Mouse (Mus musculus) neural tube, embryonic 13.5 days (tissue): ENCODE results near the gene Kat2a. TPM values are rescaled to one million over a fixed set of nuclear protein-coding genes. Genes with fewer than 3 reads are reported as not detected.

Source experiments
- ATAC-seq: fragments of 200-750 bp; cut with Nextera tagmentation; 2 replicates; pipeline ENCODE4 v1.8.0; 2017; ENCODE audit warnings: low read depth, mild to moderate bottlenecking, moderate TSS enrichment, moderate library complexity
- H3K27ac ChIP-seq: fragments of 300-500 bp; sonication (generic); replicated peaks from 2 replicates; pipeline ENCODE4 v1.5.1; 2015; ENCODE audit warnings: moderate library complexity, mild to moderate bottlenecking, inconsistent platforms
- H3K27me3 ChIP-seq: fragments of 300-500 bp; sonication (generic); 2 replicates; pipeline ENCODE4 v1.6.1; 2015; ENCODE audit warnings: mild to moderate bottlenecking, inconsistent platforms
- H3K36me3 ChIP-seq: fragments of 300-500 bp; sonication (generic); 2 replicates; pipeline ENCODE4 v1.6.1; 2015; ENCODE audit warnings: mild to moderate bottlenecking, inconsistent platforms
- H3K4me1 ChIP-seq: fragments of 300-500 bp; sonication (generic); replicated peaks from 2 replicates; pipeline ENCODE4 v1.6.1; 2015; ENCODE audit warnings: inconsistent platforms
- H3K4me2 ChIP-seq: fragments of 300-500 bp; sonication (generic); 2 replicates; pipeline ENCODE4 v1.6.1; 2015; ENCODE audit warnings: inconsistent platforms, mild to moderate bottlenecking, moderate library complexity
- H3K4me3 ChIP-seq: fragments of 300-500 bp; sonication (generic); 2 replicates; pipeline ENCODE4 v1.5.1; 2015; ENCODE audit warnings: mild to moderate bottlenecking, inconsistent platforms
- H3K9ac ChIP-seq: fragments of 300-500 bp; sonication (generic); 2 replicates; pipeline ENCODE4 v1.6.1; 2015; ENCODE audit warnings: moderate library complexity, mild to moderate bottlenecking, inconsistent platforms
- H3K9me3 ChIP-seq: fragments of 300-500 bp; sonication (generic); 2 replicates; pipeline ENCODE4 v1.6.1; 2016; ENCODE audit warnings: inconsistent platforms
- WGBS: fragments of 180-500 bp; shearing (Covaris S2); methylation state at CpG from one replicate; pipeline ENCODE4 v1.1.7; 2015; 5-methylcytosine and 5-hydroxymethylcytosine counted together
- polyA plus RNA-seq: library from polyadenylated mRNA; unstranded; fragments of >200 nt; fragmentation: Nextera tagmentation; extraction: Ambion mirVana; gene quantifications from 2 replicates; pipeline ENCODE4 v1.2.1, GENCODE M21; 2015

Gene Kat2a
- polyA plus RNA-seq, 1 experiment from 2014 or later: 54.7 TPM

DNA sequence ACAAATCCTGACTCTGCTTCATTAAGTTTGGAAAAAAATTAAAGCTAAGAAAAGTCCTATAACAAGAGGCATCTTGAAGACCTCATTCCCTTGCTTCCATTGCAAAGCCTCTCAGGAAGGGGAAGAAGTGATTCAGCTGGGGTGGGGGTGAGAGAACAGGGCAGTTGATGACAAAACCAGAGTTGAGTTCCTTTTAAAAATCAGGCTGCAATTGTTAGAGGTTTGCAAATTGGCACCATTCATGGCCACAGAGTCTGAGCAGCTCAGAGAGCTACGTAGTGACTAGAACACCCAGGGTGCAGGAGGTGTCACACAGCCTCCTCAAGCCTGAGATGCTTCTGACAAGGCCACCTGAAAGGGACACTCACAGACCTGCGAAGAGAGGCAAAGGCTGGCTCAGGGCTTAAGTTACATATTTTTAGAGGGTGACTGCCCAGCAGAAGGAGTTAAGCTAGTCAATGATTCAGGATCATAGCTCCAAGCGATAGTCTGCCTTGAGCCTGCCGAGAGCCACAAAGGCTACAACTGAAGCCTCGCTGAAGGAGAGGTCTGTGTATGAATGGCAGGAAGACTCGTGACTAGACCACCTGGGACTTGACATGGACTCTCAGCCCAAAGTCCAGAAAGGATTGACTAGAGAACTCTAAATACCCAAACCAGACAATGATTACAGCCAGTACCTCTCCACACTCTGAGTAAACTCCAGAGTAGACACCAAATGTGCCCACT lies 18.4 kb upstream of the Kat2a start:
- WGBS: 93% methylated on average over 6 of the region's 6 CpGs
- H3K4me2 ChIP-seq: no peak overlapping the region

DNA sequence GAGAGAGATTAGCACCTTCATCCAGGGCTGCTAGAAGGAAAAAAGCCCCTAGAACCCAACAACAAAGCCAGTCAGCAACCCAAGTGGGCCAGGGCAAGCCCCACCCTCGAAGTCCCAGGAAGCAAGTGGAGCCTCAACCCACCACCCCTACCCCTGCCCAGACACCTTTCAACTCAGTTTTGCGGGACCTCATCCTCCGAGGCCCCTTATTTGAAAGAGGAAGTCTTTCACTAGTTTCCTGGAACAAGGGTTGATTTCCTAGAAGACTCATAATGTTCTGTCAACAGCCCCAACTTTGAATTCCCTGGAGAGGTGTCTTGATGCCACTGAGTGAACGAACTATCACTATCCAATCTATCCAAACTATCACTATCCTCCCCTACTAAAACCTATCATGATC lies 17.7 kb upstream of the Kat2a start:
- WGBS: 97% methylated on average over 4 of the region's 4 CpGs
- Histone ChIP-seq H3K36me3 (peaks cover 35% of the 10 kb centered on the region), H3K9ac (no peak overlapping the region), H3K9me3 (no peaks in the 10 kb centered on the region), H3K27ac (no peak overlapping the region), H3K4me3 (no peak overlapping the region), H3K4me1 (peaks cover 5% of the 10 kb centered on the region; the same call in 1 of the 2 replicates), H3K27me3 (no peaks in the 10 kb centered on the region), H3K4me2 (no peak overlapping the region)
- ATAC-seq: no peak

More for the DNA sequence above, 18.4 kb upstream of the Kat2a start:
- no peak overlapping the region for H3K27ac ChIP-seq
- peaks cover 35% of the 10 kb centered on the region for H3K36me3 ChIP-seq
- H3K4me1 ChIP-seq: peaks cover 1% of the 10 kb centered on the region
- H3K9ac ChIP-seq: no peak overlapping the region
- no peaks in the 10 kb centered on the region for H3K27me3 ChIP-seq
- H3K4me3 ChIP-seq: no peak overlapping the region
- H3K9me3 ChIP-seq: no peaks in the 10 kb centered on the region
- no peak for ATAC-seq

GRCm38 (mm10) chr11:100728601-100729000 lies 16.3 kb upstream of the Kat2a start:
- no peak for ATAC-seq
- Histone ChIP-seq H3K4me3 (no peak overlapping the region), H3K27me3 (no peaks in the 10 kb centered on the region), H3K27ac (no peak overlapping the region), H3K4me1 (peaks cover 11% of the 10 kb centered on the region; the same call in 1 of the 2 replicates), H3K9me3 (no peaks in the 10 kb centered on the region), H3K9ac (no peak overlapping the region), H3K4me2 (no peak overlapping the region), H3K36me3 (peaks cover 35% of the 10 kb centered on the region)
- 84% methylated on average over 6 of the region's 6 CpGs for WGBS

GRCm38 (mm10) chr11:100727201-100727600 lies 14.9 kb upstream of the Kat2a start:
- no peak for ATAC-seq
- Histone ChIP-seq H3K4me1 (peaks cover 18% of the 10 kb centered on the region), H3K4me3 (no peak overlapping the region), H3K27ac (no peak overlapping the region), H3K36me3 (peaks cover 24% of the 10 kb centered on the region), H3K27me3 (no peaks in the 10 kb centered on the region), H3K9ac (no peak overlapping the region), H3K9me3 (no peaks in the 10 kb centered on the region), H3K4me2 (no peak overlapping the region)
- WGBS: 97% methylated on average over 3 of the region's 3 CpGs

GRCm38 (mm10) chr11:100724919-100725512 lies 12.8 kb upstream of the Kat2a start:
- 64% methylated on average over 5 of the region's 5 CpGs for WGBS
- no peaks in the 10 kb centered on the region for H3K9me3 ChIP-seq
- no peak overlapping the region for H3K4me2 ChIP-seq
- no peaks in the 10 kb centered on the region for H3K27me3 ChIP-seq
- no peak overlapping the region for H3K27ac ChIP-seq
- no peak overlapping the region for H3K9ac ChIP-seq
- no peak for ATAC-seq
- no peak overlapping the region for H3K4me3 ChIP-seq
- H3K4me1 ChIP-seq: peaks cover 39% of the 10 kb centered on the region
- H3K36me3 ChIP-seq: peaks cover 19% of the 10 kb centered on the region

DNA sequence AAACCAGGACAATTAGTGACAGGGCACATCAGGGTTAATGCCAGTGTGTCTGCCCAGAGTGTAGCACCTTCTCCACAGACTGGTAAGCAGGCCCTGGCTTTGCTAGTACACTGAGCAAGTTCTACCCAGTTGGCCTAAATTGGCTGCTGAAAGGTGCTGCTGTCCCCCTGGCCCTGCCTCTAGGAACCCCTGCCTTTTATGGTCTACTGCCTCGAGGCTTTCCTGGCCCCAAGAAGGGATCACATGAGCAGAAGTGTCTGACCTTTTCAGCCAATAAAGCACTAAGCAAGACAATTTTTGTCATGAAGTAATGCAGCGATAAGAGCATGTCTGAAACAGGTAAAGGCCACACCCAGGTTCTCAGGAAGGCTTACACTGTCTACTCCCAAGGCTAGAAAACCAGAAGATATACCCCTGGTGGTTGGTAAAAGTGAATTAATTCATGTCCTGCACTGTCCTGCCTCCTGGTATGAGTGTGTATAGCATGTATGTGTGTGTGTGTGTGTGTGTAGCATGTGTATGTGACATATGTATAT lies 10.3 kb upstream of the Kat2a start:
- no peak for ATAC-seq
- H3K36me3 ChIP-seq: peaks cover 22% of the 10 kb centered on the region
- 52% methylated on average over 2 of the region's 2 CpGs for WGBS
- no peak overlapping the region for H3K27ac ChIP-seq
- H3K4me1 ChIP-seq: peaks cover 43% of the 10 kb centered on the region
- H3K4me2 ChIP-seq: no peak overlapping the region
- no peaks in the 10 kb centered on the region for H3K27me3 ChIP-seq
- no peak overlapping the region for H3K4me3 ChIP-seq
- H3K9me3 ChIP-seq: no peaks in the 10 kb centered on the region
- no peak overlapping the region for H3K9ac ChIP-seq

DNA sequence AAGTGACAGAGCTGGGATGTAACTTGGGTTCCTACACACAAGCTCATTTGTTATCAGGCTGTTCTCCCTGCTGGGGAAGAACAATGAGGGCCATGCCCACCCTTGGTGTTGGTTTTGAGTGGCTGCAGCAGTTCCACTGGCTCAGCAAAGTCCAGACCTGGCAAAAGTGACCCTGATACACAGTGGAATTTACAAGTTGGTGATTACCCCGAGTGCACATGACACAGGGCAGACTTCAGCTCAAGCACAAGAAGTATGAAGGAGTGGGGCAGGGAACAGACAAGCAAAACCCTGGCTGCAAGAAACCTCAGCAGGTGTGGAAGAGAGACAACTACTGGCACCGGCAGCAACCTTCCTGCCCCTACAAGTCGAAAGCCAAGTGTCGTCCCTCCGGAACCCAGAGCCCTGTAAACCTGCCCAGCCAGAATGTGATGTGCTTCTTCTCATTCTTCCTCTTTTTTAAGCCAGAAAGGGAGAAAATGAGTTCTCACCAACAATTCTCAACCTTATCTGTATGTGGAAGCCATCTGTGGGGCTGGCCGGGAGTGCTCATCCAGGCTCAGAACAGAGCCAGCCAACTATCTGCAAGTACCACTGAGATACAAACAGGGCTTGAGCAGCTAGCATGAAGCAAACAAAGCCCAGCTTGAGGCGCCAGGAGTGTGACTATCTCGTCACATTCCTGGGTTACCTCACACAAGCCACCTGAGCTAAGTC lies 9.7 kb upstream of the Kat2a start:
- WGBS: 71% methylated on average over 8 of the region's 8 CpGs
- peaks cover 43% of the 10 kb centered on the region for H3K4me1 ChIP-seq
- no peak overlapping the region for H3K4me2 ChIP-seq
- no peaks in the 10 kb centered on the region for H3K27me3 ChIP-seq
- H3K27ac ChIP-seq: 0 out of 2 replicates have a peak overlapping the region, but pooled peaks have one; percentile 42
- H3K36me3 ChIP-seq: peaks cover 29% of the 10 kb centered on the region
- H3K9ac ChIP-seq: 0 out of 2 replicates have a peak overlapping the region, but pooled peaks have one; percentile 12
- H3K9me3 ChIP-seq: no peaks in the 10 kb centered on the region
- ATAC-seq: no peak
- no peak overlapping the region for H3K4me3 ChIP-seq

- 71% methylated on average over 4 of the region's 4 CpGs for WGBS
- no peak overlapping the region for H3K4me3 ChIP-seq
- peaks cover 36% of the 10 kb centered on the region for H3K36me3 ChIP-seq
- no peaks in the 10 kb centered on the region for H3K27me3 ChIP-seq
- peak overlapping the region; percentile 42; the same call in 1 of the 2 replicates for H3K27ac ChIP-seq
- H3K4me1 ChIP-seq: peaks cover 43% of the 10 kb centered on the region
- ATAC-seq: no peak
- H3K9me3 ChIP-seq: no peaks in the 10 kb centered on the region
- no peak overlapping the region for H3K9ac ChIP-seq
- no peak overlapping the region for H3K4me2 ChIP-seq
Measured at GRCm38 (mm10) chr11:100721254-100721653, 9.0 kb upstream of the Kat2a start.

- H3K9me3 ChIP-seq: no peaks in the 10 kb centered on the region
- no peak overlapping the region for H3K4me2 ChIP-seq
- peaks cover 45% of the 10 kb centered on the region for H3K36me3 ChIP-seq
- ATAC-seq: no peak
- H3K27ac ChIP-seq: peak overlapping the region; percentile 29; the same call in 1 of the 2 replicates
- H3K4me1 ChIP-seq: peaks cover 41% of the 10 kb centered on the region
- H3K27me3 ChIP-seq: no peaks in the 10 kb centered on the region
- no peak overlapping the region for H3K4me3 ChIP-seq
- WGBS: 76% methylated on average over 5 of the region's 5 CpGs
- no peak overlapping the region for H3K9ac ChIP-seq
Measured at GRCm38 (mm10) chr11:100720345-100720744, 8.1 kb upstream of the Kat2a start.

DNA sequence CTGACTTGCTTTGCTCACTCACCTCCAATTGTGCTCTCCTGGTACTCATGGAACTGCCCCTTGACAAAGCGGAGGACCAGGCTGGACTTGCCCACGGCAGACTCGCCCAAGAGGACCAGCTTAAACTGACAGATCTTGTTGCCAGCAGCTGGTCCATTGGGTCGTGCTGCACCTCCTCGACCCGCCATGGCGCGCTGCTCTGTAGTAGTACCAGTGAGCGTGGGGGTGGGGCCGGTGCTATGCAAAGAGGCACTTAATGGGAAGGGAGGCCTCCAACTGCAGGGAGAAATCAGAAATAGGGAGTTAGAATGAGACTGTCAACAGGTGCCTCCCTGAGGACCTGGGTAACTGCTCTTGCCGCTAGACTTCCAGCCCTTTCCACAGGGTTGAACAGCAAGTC lies 7.6 kb upstream of the Kat2a start:
- no peak overlapping the region for H3K27ac ChIP-seq
- no peaks in the 10 kb centered on the region for H3K9me3 ChIP-seq
- peaks cover 49% of the 10 kb centered on the region for H3K36me3 ChIP-seq
- H3K9ac ChIP-seq: no peak overlapping the region
- H3K4me2 ChIP-seq: no peak overlapping the region
- ATAC-seq: no peak
- no peaks in the 10 kb centered on the region for H3K27me3 ChIP-seq
- no peak overlapping the region for H3K4me3 ChIP-seq
- 88% methylated on average over 11 of the region's 11 CpGs for WGBS
- peaks cover 37% of the 10 kb centered on the region for H3K4me1 ChIP-seq

GRCm38 (mm10) chr11:100719312-100719711 lies 7.0 kb upstream of the Kat2a start:
- no peak overlapping the region for H3K9ac ChIP-seq
- no peaks in the 10 kb centered on the region for H3K27me3 ChIP-seq
- ATAC-seq: no peak
- H3K4me3 ChIP-seq: no peak overlapping the region
- H3K9me3 ChIP-seq: no peaks in the 10 kb centered on the region
- no peak overlapping the region for H3K4me2 ChIP-seq
- peaks cover 51% of the 10 kb centered on the region for H3K36me3 ChIP-seq
- WGBS: 78% methylated on average over 3 of the region's 3 CpGs
- H3K4me1 ChIP-seq: peaks cover 33% of the 10 kb centered on the region
- no peak overlapping the region for H3K27ac ChIP-seq

- ATAC-seq: no peak
- Histone ChIP-seq H3K9me3 (no peaks in the 10 kb centered on the region), H3K4me3 (no peak overlapping the region), H3K9ac (no peak overlapping the region), H3K4me1 (peaks cover 38% of the 10 kb centered on the region), H3K27ac (no peak overlapping the region), H3K4me2 (no peak overlapping the region), H3K27me3 (no peaks in the 10 kb centered on the region), H3K36me3 (peaks cover 51% of the 10 kb centered on the region)
- 91% methylated on average over 4 of the region's 4 CpGs for WGBS
Measured at GRCm38 (mm10) chr11:100718866-100719265, 6.6 kb upstream of the Kat2a start.
